Mouse (Mus musculus) c-Kit-positive CD71-negative TER-119-negative erythroid progenitor cells, embryonic 14.5 days (primary cell): ENCODE data around the gene Fkrp.

ENCODE experiments used
- DNase-seq: peaks from one replicate; pipeline ENCODE4 v3.0.0-alpha.2; 2013; ENCODE audit warnings: low read depth

Fkrp gene

GRCm38 (mm10) chr7:16792316-16792715 is 24.2 kb downstream of the Fkrp start:
- DNase-seq, result no peak

GRCm38 (mm10) chr7:16785541-16786083 is 30.9 kb downstream of the Fkrp start:
- no peak for DNase-seq

- no peak for DNase-seq
Observed at GRCm38 (mm10) chr7:16784498-16784976, 32.0 kb downstream of the Fkrp start.

GRCm38 (mm10) chr7:16783758-16784415 is 32.6 kb downstream of the Fkrp start:
- DNase-seq, result no peak

- DNase-seq, result peak; percentile 54
Observed at GRCm38 (mm10) chr7:16783224-16783688, 33.3 kb downstream of the Fkrp start.

- peak; percentile 39 for DNase-seq
Observed at GRCm38 (mm10) chr7:16782555-16783125, 33.9 kb downstream of the Fkrp start.

- no peak for DNase-seq
Observed at GRCm38 (mm10) chr7:16781816-16782554, 34.5 kb downstream of the Fkrp start.

- no peak for DNase-seq
Observed at GRCm38 (mm10) chr7:16781555-16781815, 35.0 kb downstream of the Fkrp start.

GRCm38 (mm10) chr7:16780825-16781554 is 35.5 kb downstream of the Fkrp start, which contains the start of gene Slc1a5:
Slc1a5 (plus strand) TSS chr7:16781340.
- DNase-seq, result peak; percentile 97

GRCm38 (mm10) chr7:16780076-16780475 is 36.5 kb downstream of the Fkrp start:
- DNase-seq, result no peak

- no peak for DNase-seq
Observed at GRCm38 (mm10) chr7:16775888-16776287, 40.6 kb downstream of the Fkrp start.

- no peak for DNase-seq
Observed at GRCm38 (mm10) chr7:16766443-16766842, 50.1 kb downstream of the Fkrp start.

GRCm38 (mm10) chr7:16763463-16764218 is 52.9 kb downstream of the Fkrp start:
- DNase-seq, result no peak

GRCm38 (mm10) chr7:16761630-16762029 is 54.9 kb downstream of the Fkrp start:
- no peak for DNase-seq

GRCm38 (mm10) chr7:16761005-16761481 is 55.5 kb downstream of the Fkrp start:
- no peak for DNase-seq

- DNase-seq, result no peak
Observed at GRCm38 (mm10) chr7:16760292-16760691, 56.2 kb downstream of the Fkrp start.
